Mouse (Mus musculus): ENCODE data around the gene Slc17a9.

DNA sequence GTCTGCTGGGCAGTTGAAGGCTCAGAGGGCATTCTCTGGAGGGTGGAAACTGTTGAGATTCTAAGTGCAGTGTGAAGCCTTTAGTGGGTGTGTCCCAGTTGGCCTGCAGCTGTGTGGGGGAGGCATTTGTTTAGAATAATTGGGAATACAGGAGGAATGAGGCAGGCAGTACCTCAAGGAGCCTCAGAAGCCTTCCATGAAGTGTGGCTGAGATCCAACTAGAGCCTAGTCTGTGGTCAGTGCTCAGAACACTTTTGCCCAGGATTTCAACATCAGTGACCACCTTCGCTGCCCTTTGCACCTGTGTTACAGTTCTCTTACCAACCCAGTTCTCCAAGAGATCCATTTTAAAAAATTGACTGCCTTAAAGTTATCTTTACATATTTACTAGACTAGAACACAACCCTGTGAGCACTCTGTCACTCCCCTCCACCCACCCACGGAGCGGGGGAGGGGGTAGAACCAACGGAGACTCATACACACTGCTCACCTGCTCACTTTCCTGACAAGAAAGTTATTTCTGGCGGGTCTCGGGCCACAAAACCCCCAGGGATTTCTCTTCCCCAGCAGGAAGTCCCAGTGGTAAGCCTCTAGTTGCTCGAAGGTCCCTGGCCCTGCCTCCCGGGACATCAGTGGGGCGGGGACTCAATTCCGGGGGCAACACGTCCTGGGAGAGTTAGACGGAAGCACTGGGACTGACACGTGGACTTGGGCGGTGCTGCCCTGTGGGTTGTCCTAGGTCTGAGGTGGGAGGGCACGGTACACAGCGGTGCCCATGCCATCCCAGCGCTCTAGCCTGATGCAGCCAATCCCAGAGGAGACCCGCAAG lies at the start of gene Slc17a9:
- TF ChIP-seq CTCF (IDR thresholded peaks at IDR 0.05; ENCODE audit: control insufficient read depth, insufficient read depth, insufficient read length) (no peak), MYOD1 (IDR thresholded peaks at IDR 0.05; ENCODE audit: control insufficient read depth, insufficient read length, low read depth) (no peak), USF1 (IDR thresholded peaks at IDR 0.05; ENCODE audit: low read depth) (no peak)

Data from C2C12 (cell line).